Mouse (Mus musculus): Measurements from ENCODE around the gene Bsn.
A peak's percentile ranks its signal among the peaks of the same experiment; 100 is the strongest.

GRCm38 (mm10) chr9:108052885-108053664 is 137.1 kb downstream of the Bsn start, which contains the start of gene Amigo3:
- peak; percentile 20 for TF ChIP-seq POLR2A (IDR thresholded peaks at IDR 0.05; ENCODE audit: insufficient read length, low read depth)
- TF ChIP-seq TCF12 (IDR thresholded peaks at IDR 0.05; ENCODE audit: insufficient read depth, poor library complexity, severe bottlenecking): no peak
- no peak for TF ChIP-seq MYOD1 (IDR thresholded peaks at IDR 0.05; ENCODE audit: control insufficient read depth in 1 of 3, insufficient read length in 2 of 3, low read depth in 2 of 3)
